Mouse (Mus musculus) bone marrow macrophage, adult 2 months (primary cell): ENCODE data around the gene Lrp4.

Experiments
- CTCF ChIP-seq: IDR thresholded peaks from 2 replicates; pipeline ENCODE4 v1.5.1; 2012; ENCODE audit warnings: low read depth, mild to moderate bottlenecking, low read length, moderate library complexity
- POLR2A ChIP-seq: IDR thresholded peaks from 2 replicates; pipeline ENCODE4 v1.6.1; 2012; ENCODE audit warnings: mild to moderate bottlenecking, low read depth, low read length, borderline replicate concordance

GRCm38 (mm10) chr2:91517186-91517585, 59.9 kb downstream of the Lrp4 start:
- TF ChIP-seq POLR2A (no peak), CTCF (no peak)
